Mouse (Mus musculus) left cerebral cortex, adult 9 months (tissue): ENCODE data around the gene Numbl.
"Not testable (repeated sequence)": the region's sequence is repeated elsewhere in the genome, so short reads cannot be mapped to it uniquely, and the experiment has no call there.

ENCODE experiments used
- DNase-seq, 2 experiments: peaks; one replicate each; pipeline ENCODE4 v3.0.0; 2022; ENCODE audit warnings: low spot score in 2 of 2

The Numbl gene

DNA sequence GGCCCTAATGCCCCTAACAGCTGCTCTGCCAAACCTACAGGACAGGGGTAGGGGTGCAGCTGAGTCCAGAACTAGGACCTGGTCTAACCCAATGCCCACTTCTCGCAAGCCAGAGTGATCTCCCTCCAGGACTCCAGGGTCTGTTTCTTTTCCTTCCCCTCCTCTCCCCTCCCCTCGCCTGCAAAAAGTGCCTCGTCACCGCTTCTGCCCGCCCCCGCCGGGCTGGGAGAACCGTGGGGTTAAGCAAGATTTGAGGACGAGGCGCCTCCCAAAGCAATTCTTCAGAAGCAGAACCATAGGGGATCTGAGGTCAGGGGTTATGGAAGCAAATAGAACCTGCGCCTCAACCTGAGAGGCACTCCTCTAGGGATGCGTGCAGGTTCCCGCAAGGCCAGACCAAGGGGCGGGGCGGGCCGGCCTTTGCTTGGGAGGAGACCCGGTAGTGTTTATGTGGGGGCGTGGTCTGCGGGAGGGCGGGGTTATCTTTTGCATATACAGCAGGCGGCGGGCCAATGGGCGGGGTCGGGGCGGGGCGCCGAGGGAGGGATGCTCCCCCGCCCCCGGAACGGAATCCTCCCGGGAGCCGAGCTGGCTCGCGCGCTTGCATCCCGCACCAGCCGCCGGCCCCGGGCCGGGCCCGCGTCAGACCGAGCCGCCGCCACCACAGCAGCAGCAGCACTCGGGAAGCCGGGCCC, at the start of gene Numbl:
TSS of gene Numbl (plus strand) at position 229 of the 695 bp plus-strand sequence.
- DNase-seq = peak; percentile 74 to 91

DNA sequence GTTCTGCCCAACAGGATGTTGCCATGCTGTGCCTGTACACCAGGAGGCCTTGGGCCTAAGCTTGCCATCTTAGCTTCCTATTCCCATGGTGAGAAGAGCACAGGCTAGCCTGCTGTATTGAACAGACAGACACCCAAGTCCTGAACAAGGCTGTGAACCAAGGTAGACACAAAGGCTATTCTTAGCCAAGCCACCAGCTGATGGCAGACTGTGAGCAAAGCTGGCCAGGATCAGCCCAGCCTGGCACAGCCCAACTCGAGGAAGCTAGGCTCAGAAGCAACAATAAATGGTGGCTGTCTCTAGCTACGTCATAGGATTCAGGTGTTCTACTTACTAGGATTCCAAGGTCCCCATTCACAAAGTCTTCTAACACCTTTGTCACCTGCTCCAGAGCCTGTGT, 45.6 kb upstream of the Numbl start:
- DNase-seq = no peak

DNA sequence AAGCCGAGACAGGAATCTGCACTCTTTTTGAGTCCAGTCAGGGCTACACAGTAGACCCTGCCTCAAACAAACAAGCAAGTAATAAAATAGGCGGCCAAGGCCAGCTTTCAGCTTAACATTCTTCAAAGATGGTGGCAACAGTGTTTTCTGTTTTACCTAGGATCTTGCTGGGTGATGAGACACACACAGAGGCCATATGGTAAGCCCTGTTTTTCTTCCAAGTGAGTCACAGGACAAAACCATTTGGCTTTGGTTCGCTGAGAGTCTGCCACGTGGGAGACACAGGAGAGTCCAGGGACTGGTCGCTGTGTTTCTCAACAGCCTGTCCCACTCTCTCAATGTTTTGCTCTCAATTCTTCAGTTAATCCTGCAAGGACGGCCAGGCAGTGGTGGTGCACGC, 39.6 kb upstream of the Numbl start:
- no peak for DNase-seq

DNA sequence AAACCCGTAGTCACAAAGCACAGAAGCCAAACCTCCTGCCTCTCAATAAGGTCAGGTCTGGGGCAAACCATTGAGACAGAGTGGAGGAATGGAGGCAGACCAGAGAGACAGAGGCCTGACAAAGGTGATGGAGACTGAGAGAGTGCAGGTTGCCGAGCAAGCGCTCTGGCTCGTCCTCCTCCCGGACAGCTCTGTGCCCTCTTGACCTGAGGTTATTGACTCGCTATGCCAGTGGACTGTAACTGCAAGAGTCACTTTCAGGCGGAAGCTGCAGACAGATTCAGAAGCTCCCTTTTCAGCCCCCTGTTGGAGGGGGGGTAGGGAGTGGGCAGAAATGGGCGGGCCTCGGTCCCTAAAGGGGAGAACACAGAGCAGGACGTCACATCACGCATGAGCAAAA, 38.3 kb upstream of the Numbl start:
- DNase-seq = no peak

DNA sequence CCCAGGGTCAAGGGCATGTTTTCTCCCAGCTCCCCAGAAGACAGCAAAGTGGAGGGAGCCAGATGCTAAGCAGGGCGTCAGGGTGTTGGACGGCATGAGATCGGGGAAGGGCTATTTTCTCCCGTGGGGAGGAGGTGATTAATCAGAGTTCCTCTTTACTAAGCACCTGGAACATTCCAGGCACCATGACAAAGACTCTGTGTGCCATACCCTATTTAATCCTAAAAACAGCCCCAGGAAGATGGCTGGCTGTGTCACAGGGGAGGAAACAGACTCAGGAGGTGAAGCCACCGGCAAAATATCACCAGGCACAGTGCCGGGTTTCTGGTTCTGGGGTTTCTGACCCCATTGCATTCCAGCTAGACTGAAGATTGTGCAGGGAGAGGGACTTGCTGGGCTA, 36.3 kb upstream of the Numbl start:
- no peak for DNase-seq

DNA sequence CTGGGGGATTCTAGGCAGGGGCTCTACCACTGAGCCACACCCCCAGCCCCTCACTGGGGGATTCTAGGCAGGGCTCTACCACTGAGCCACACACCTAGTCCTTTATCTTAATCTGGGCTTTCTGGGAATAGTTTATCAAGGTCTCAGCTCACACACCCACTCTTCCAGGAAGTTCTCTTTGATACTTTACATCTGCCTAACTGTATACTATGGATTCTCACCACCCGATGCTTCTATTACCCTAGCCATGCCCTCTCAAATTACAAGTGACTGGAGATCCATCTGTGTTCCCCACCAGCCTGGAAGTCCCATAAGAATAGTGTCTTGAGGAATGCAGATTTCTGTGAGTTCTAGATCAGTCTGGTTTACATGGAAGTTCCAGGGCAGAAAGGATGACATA, 35.7 kb upstream of the Numbl start:
- no peak for DNase-seq

DNA sequence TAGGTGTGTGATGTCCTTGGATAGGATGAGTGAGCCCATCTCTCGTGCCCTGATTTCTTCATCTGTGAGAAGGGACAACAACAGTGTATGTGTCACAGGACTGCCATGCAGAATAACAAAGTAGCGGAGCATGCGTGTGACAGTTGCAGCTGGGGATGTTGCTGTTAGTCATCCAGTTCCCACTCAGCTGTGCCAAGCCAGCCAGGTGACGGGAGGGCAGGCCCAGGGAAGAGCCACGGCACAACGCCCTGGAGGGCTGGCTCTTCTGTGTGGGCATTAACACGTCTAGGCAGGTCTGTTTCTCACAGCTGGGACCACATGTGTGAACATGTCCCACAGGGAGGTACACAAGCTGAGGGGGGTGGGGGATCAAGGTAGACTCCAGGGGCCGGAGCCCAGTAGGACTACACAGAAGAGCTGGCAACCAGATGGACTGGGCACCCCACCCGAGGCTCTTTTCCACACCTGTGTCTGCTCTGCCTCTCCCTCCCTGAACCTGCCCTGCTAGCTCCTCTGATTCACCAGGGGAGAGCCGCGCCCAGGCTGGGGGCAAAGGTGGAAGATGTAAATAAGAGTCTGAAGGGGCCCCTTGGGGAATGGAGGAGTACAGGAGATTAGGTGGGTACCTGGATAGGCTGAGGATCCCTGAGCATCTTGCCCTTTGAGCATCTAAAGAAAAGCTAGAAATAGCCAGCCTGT, 33.2 kb upstream of the Numbl start:
- peak in 1 of 2 experiments; percentile 51 for DNase-seq

DNA sequence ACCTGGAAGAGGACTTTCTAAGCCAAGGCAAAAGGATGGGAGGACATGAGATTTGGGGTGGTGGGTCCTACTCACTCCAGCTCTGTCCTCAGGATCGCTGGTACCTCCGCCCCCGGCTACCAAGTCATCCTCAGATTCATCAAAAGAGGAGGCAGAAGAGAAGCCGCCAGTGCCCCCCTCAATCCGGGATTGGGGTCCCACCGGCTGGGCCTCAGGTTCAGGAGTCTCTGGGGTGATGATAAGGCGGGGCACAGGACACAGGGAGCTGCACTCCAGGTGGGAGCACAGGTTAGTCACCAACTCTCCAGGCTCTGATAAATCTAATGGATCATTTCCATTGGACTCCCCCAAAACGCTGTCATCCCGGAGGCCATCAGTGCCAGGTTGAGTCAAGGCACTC, 31.0 kb upstream of the Numbl start:
- DNase-seq = no peak

DNA sequence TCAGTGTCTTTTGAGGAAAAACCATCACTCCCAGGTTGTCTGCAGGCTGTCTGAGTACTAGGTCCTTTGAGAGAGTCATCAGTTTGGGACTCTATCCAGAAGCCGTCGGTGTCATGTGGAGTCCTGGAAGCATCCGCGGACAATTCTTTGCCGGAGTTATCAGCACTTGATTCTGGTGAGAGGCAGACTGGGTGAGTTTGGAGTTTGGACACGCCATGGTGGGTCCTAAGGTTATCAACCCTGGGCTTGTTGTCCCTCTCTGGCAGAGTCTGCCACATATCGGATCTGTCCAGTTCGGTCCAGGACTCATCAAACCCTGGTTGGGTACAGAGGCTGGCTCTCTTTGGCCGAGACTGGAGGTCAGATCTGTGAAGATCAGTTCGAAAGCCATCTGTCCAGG, 30.6 kb upstream of the Numbl start:
- peak in 1 of 2 experiments; percentile 28 for DNase-seq

DNA sequence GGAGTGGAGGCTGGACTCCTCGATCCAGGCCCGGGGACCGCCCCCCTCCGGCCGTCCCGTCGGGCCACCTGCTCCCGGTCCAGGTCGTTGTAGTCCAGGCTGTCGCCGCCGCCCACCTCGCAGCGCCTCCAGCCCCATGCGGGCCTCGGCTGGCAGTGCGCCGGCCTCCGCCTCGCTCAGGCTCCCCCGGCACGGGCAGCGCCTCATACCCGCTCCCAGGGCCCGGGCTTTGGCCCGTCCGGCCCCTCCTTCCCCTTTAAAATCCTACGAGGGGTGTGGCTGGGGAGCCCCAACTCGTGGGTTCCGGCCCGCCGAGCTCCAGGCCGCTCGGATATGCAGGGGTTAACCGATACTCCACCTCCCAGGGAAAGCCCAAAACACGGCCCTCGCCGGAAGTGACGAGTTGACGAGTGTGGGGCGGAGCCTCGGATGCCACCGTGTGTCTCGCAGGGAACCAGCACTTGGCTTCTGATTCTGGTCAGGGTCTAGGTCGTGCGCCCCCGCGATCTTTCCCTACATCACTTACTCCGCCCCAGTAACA, 29.9 kb upstream of the Numbl start, which contains the start of gene Itpkc:
TSS of gene Itpkc (minus strand) at position 381 of the 541 bp plus-strand sequence.
- DNase-seq = peak; percentile 76 to 89

DNA sequence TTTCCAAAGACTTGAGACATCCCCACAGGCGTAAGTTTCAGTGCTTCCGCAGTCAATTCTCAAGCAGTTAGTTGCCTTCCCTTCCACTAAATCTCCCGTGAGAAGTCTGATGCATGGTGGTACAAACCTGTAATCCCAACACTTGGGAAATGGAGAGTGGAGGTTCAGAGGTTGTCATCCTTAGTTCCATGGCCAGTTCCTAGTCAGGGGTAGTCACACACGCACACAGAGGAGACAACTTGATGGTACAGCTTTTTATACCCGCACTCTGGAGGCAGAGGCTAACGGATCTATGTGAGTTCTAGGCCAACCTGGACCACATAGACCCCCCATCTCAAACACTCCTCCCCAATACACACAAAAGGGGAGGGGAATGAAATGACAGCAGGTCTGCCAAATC, 29.4 kb upstream of the Numbl start:
- DNase-seq = no peak

DNA sequence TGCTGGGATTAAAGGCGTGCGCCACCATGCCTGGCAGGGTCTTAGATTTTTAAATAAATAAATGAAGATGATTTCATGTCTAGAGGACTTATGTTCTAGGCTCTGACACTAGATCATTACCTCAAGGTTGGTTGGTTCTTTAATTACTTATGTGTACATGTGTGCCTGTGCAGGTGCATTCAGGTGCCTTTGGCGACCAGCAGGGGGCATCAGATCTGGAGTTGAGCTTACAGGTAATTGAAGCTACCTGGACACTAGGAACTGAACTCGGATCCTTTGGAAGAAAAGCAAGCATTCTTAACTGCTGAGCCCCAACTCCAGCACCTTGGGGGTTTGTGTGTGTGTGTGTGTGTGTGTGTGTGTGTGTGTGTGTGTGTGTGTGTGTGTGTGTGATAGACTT, 27.5 kb upstream of the Numbl start:
- no peak for DNase-seq

DNA sequence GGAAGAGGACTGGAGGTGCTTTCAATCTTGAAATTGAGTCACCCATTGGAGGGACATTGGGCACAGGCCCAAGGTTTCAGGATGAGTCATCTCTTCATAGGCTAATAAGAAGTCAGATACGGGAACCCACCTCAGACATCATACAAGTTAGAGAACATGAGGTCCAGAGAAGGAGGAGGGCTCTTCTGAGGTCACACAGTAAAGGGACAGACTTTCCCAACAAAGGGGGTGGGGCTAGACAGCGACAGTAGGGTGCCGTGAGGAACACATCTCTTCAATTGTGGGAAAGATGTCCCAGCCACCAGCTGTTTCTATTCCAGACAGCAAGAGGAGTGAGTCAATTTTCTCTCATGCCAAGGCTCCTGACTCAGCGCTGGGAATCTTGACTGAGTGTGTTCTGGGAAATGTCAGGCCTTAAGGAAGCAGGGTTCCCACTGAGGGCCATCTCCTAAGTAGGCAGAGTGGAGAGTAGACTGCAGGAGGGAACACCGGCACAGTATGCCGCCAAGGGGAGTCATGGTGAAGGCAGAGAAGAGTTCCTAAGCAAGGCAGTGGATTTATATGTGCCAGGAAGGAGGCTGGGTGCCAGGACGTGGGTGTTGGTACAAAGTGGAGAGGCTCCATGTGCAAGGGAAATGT, 26.4 kb upstream of the Numbl start:
- peak; percentile 66 to 88 for DNase-seq

DNA sequence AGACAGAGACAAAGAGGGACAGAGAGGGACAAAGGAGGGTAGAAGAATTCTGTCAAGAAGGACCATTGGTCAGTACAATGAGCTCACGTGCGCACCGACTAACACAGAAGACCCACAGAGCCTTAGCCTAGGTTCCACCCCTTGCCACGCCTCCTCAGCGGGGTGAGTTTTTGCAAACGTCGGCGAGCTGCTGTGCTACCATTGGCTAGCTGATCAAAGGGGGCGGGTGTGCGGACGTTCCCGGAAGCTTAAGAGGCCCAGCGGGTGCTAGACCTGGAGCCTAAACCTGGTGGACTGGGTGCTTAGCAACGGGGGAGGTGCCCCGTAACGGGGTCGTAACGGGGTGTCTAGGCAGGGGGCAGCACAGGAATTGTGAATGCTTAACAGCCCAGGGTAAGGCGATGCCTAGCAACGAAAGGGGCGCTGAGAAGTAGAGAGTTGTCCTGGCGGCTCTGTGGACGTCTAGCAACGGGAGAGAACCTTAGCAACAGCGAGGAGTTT, 25.4 kb upstream of the Numbl start, which contains the start of gene Coq8b:
TSS of gene Coq8b (plus strand) at position 243 of the 501 bp plus-strand sequence.
- peak; percentile 79 to 93 for DNase-seq

DNA sequence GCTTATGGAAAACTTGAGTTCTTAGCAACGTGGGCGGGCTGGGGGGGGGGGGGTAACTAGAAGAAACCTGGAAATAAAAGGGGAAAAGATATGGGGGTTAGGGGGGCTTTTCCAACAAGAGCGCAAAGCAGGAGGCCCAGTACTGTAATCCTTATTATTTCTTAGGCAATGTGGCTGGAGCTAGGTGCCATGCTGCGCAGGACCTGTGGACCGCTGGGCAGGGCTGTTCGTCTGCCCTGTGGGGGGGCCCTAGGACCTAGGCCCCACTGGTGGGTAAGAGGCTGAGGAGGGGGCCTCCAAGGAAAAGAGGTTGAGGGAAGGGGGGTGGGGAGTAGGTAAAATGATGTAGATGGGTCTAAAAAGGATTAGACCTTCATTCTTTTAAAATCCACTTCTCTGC, 24.9 kb upstream of the Numbl start:
- DNase-seq = no peak

DNA sequence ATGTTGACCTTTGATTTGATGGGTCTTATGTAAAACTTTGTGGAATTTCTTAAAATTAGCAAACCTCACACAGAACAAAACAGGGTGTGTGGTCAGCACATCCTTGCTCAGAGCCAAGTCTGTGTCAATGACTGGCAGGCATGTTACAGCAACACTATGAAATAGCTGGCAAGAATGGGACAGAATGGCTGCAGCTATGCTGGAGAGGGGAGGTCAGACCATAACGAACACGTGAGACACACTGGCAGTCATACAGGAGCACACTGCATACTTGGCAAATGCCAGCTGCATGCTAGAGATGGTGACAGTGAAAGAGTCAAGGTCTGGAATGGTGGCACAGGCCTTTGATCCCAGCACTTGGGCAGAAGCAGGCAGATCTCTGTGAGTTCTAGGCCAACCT, 22.5 kb upstream of the Numbl start:
- no peak for DNase-seq

DNA sequence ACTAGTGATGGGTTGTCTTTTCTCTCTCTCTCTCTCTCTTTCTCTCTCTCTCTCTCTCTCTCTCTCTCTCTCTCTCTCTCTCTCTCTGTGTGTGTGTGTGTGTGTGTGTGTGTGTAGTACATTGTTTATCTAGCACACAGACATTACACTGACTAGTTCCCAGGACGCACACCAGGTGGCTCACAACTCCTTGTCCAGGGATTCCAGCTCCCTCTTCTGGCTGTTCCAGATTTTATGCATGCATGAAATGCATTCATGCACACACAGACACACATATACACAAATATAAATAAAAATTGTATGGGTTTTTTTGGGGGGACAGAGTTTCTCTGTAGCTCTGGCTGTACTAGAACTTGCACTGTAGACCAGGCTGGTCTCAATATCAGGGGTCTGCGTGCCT, 20.7 kb upstream of the Numbl start:
- no peak for DNase-seq

DNA sequence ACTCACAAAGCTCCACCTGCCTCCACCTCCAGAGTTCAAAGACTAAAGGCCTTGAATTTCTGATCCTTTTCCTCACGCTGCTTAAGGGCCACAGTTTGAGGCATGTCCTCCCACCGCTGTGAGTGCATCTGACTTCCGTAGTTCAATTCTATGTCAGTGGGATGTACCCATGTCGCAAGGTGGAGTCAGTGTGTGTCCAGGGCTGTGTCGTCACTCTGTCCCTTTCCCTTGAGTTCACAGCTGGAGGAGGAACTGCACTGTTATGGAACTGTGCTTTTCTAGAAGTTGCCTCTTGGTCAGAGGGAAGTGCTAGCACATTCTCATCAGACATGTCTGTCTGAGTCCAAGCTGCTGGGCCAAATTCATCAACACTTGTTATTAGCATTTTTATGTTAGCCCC, 19.7 kb upstream of the Numbl start:
- no peak for DNase-seq

DNA sequence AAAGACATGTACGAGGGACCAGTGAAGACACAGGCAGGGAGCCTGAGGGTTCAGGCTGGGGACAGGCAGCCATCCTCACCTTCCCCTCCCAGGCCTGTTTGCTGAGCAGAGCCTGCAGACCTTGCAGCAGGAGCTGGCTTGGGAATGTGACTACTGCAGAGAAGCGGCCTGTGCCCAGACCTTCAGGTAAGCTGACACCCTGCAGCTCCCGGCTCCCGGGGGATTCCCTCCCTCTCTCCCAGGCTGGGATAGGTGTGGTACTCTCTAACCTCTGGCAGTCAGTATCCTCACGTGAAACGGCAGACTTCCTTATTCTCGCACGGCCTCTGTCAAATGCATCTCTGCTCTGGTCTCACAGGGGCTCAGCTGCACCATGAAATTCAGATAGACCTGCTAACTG, 15.0 kb upstream of the Numbl start:
- DNase-seq = no peak

DNA sequence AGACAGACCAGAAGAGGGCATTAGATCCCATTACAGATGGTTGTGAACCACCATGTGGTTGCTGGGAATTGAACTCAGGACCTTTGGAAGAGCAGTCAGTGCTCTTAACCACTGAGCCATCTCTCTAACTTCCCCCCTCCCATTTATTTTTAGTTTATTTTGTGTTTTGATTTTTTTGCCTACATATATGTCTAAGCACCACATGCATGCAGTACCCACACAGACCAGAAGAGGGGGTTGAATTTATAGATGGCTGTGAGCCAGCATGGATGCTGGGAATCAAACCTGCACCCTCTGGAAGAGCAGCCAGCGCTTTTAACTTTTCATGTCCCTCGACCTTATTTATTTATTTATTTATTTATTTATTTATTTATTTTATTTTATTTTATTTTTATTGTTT, 14.1 kb upstream of the Numbl start:
- not testable (repeated sequence) for DNase-seq

DNA sequence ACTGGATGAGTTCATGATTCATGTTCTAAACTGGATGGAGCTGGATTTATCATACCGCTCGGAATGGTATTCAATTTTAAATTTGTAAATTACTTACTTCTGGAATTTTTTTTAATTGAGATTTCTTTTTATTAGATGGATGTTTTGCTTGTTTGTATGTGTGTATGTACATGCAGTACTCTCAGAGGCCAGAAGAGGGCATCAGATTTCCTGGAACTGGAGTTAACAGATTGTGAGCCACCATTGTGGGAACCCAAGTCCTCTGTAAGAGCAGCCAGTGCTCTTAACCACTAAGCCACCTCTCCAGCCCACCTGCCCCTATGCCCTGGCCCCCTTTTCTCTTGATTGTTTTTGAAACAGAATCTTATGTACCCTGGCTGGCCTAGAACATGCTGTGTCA, 9.1 kb upstream of the Numbl start:
- no peak for DNase-seq

DNA sequence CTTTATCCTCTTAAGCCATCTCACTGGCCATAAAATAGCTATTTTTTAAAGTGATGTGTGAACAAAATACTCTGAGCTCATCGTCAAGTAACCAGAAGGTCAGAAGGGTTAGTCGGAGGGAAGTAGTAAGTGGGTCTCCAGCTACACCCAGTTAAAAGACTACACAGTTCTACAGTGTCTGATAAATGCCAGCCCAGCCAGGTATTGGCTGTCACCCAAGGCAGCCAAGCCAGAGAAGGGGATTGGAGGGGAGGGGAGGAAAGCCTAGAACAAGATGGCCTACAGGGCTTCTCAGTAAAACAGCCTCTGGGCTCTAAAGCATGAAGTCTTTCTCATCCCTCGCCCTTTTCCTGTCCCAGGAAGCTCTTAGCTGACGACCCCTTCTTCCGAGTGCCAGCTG, 8.3 kb upstream of the Numbl start:
- no peak for DNase-seq
